Mouse (Mus musculus): ENCODE data around the gene Grk5. TPM values are rescaled to one million over a fixed set of nuclear protein-coding genes. Genes with fewer than 3 reads are reported as not detected.

Grk5 gene
- polyA plus RNA-seq, 1 experiment from 2014 or later, result 0.47 TPM

DNA sequence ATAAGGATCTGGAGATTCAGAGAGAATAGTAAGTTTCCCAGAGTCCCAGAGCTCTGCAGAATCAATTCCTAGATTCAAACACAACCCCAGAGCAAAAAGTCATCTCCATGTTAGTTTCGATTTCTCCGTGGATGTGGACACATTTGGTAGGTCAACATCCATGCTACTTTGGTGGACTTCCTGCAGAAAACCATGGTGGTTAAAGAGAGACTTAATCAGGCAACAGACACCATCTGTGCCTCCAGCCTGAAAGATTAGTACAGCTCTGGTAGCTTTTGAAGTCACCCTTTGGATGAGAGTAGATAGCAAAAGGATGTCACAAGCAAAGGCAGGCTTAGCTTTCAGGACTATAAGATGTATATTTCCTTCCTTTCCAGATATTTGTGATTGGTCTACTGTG, 111.4 kb downstream of the Grk5 start:
- ATAC-seq, result no peak
- H3K36me3 ChIP-seq (replicated peaks; ENCODE audit: insufficient read depth, low read length), result no peaks in the 10 kb centered on the region
- DNase-seq, result no peak
- H3K4me3 ChIP-seq (ENCODE audit: low read depth, low read length), result no peak overlapping the region
- no peaks in the 10 kb centered on the region for H3K27me3 ChIP-seq (ENCODE audit: insufficient read depth, low read length)
- TF ChIP-seq CTCF (IDR thresholded peaks at IDR 0.05; ENCODE audit: low read depth) (no peak), EP300 (IDR thresholded peaks at IDR 0.05; ENCODE audit: low read depth) (no peak)
- H3K4me1 ChIP-seq (ENCODE audit: insufficient read depth), result no peaks in the 10 kb centered on the region
- no peak overlapping the region for H3K27ac ChIP-seq (ENCODE audit: low read depth)
- 88% methylated on average over 2 of the region's 2 CpGs for WGBS (ENCODE audit: insufficient replicate concordance)
- H3K4me2 ChIP-seq (ENCODE audit: low read depth, low read length), result no peak overlapping the region
- no peaks in the 10 kb centered on the region for H3K9me3 ChIP-seq (ENCODE audit: low read length)
- H3K9ac ChIP-seq (replicated peaks), result no peak overlapping the region

DNA sequence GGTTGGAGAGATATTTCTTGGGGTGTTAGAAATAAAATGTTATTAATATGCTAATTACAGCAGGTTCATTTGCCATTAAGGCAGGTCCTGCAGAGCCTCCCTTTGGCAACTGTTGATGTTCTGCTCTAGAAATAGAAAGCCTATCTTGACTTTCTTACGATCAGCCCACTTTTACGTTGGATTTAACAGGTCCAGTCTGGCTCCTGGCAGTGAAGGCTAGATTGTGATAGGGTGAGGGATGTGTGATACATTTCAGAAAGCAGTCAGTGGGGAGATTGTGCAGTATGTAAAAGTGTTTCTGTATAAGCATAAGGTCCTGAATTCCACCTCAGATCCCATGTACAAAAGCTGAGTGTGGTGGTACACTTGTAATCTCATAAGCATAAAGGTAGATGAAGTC, 119.7 kb downstream of the Grk5 start:
- Histone ChIP-seq H3K27me3 (ENCODE audit: insufficient read depth, low read length) (no peaks in the 10 kb centered on the region), H3K36me3 (replicated peaks; ENCODE audit: insufficient read depth, low read length) (no peaks in the 10 kb centered on the region), H3K4me2 (ENCODE audit: low read depth, low read length) (no peak overlapping the region), H3K4me3 (ENCODE audit: low read depth, low read length) (no peak overlapping the region), H3K4me1 (ENCODE audit: insufficient read depth) (no peaks in the 10 kb centered on the region), H3K9me3 (ENCODE audit: low read length) (no peaks in the 10 kb centered on the region), H3K9ac (replicated peaks) (no peak overlapping the region), H3K27ac (ENCODE audit: low read depth) (no peak overlapping the region)
- 75% methylated on average over 2 of the region's 2 CpGs for WGBS (ENCODE audit: insufficient replicate concordance)
- ATAC-seq, result no peak
- DNase-seq, result no peak
- no peak for TF ChIP-seq EP300 (IDR thresholded peaks at IDR 0.05; ENCODE audit: low read depth)
- TF ChIP-seq CTCF (IDR thresholded peaks at IDR 0.05; ENCODE audit: low read depth), result no peak

DNA sequence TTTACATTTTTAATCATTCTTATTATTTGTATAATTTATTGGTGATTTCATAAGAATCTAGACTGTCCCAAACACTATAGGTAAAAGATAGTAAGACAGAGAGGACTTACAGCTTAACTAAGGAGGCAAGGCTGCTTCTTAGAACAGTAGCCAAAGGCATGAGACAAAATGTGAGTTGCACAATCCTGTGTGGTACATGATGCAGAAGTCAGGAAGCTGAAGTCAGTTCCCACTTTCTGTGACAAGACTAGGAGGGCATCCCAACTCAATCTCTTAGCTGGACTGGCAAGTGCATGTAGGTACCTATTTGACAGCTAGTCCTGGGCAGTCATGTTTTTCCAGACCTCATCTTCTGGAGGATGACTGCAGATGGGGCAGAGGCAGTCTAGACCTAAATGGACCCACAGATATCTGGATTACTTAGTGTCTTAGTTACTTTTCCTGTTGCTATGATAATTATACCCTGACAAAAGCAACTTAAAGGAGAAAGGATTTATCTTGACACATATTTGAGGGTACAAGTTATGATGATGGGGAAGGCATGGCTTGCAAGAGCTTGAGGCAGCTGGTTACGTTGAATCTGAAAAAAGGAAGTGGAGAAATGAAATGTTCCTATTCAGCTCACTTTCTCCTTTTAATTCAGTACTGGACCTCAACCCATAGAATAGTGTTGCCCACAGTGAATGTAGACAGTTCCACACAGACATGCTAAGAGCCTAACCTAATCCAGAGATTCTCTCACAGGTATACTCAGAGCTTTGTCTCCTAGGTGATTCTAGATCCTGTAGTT, 128.1 kb downstream of the Grk5 start:
- H3K9me3 ChIP-seq (ENCODE audit: low read length), result no peaks in the 10 kb centered on the region
- H3K4me2 ChIP-seq (ENCODE audit: low read depth, low read length), result no peak overlapping the region
- 40% methylated on average over 1 of the region's 1 CpGs for WGBS (ENCODE audit: insufficient replicate concordance)
- no peaks in the 10 kb centered on the region for H3K36me3 ChIP-seq (replicated peaks; ENCODE audit: insufficient read depth, low read length)
- no peak overlapping the region for H3K27ac ChIP-seq (ENCODE audit: low read depth)
- TF ChIP-seq CTCF (IDR thresholded peaks at IDR 0.05; ENCODE audit: low read depth) (no peak), EP300 (IDR thresholded peaks at IDR 0.05; ENCODE audit: low read depth) (no peak)
- no peak overlapping the region for H3K9ac ChIP-seq (replicated peaks)
- ATAC-seq (no peak), DNase-seq (no peak)
- no peaks in the 10 kb centered on the region for H3K27me3 ChIP-seq (ENCODE audit: insufficient read depth, low read length)
- H3K4me1 ChIP-seq (ENCODE audit: insufficient read depth), result no peaks in the 10 kb centered on the region
- H3K4me3 ChIP-seq (ENCODE audit: low read depth, low read length), result no peak overlapping the region

DNA sequence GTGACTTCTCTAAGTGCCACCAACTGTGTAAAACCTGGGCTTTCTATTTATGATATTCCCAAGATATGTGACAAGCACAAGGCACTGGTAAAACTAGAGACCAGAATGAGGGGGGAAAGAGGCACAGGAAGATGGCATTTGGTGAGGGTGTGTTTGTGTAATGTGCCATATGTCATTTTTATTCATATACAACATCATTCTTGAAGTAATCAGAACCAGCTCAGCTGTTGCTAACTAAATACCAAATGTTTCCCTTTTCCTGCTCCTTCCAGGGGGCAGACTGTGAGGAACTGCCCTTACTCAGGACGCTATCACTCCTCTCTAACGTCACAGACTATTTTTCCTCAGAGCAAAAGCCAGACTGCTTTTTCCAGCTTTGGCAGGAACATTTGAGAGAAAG, 132.0 kb downstream of the Grk5 start:
- TF ChIP-seq CTCF (IDR thresholded peaks at IDR 0.05; ENCODE audit: low read depth) (no peak), EP300 (IDR thresholded peaks at IDR 0.05; ENCODE audit: low read depth) (no peak)
- no peak overlapping the region for H3K9ac ChIP-seq (replicated peaks)
- no peaks in the 10 kb centered on the region for H3K36me3 ChIP-seq (replicated peaks; ENCODE audit: insufficient read depth, low read length)
- H3K4me3 ChIP-seq (ENCODE audit: low read depth, low read length), result no peak overlapping the region
- no peak overlapping the region for H3K4me2 ChIP-seq (ENCODE audit: low read depth, low read length)
- DNase-seq (no peak), ATAC-seq (no peak)
- H3K27me3 ChIP-seq (ENCODE audit: insufficient read depth, low read length), result no peaks in the 10 kb centered on the region
- H3K9me3 ChIP-seq (ENCODE audit: low read length), result no peaks in the 10 kb centered on the region
- 67% methylated on average over 2 of the region's 2 CpGs for WGBS (ENCODE audit: insufficient replicate concordance)
- H3K27ac ChIP-seq (ENCODE audit: low read depth), result no peak overlapping the region
- H3K4me1 ChIP-seq (ENCODE audit: insufficient read depth), result no peaks in the 10 kb centered on the region

DNA sequence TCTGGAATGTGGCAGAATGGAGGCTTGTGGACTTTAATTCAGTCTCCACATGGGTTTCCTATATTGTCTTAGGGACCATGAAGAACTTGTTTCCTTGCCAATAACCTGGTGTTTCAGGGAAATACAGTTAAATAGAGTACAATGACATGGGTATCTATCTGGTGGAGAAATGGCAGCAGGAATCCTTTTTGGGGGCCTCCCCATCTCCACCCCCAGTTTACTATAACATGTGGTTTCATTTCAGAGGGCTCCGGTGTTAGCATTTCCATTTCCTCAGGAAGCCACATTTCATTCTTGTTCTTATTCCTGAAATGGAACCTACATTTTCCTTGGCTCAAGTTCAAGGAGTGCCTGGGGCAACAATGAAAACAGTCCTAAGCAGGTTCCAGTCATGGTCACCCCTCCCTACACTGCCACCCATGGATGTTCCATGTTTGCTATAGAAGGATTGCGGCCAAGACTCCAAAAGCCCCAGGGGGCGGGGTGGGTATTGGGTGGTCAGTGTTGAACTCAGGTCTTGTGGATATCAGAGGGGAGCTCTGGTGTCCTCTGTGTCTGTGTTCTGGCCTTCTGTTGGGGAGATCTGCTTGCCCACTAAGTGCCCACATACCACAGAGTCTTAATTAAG, 132.5 kb downstream of the Grk5 start:
- Histone ChIP-seq H3K4me2 (ENCODE audit: low read depth, low read length) (no peak overlapping the region), H3K4me1 (ENCODE audit: insufficient read depth) (no peaks in the 10 kb centered on the region), H3K9me3 (ENCODE audit: low read length) (no peaks in the 10 kb centered on the region), H3K27ac (ENCODE audit: low read depth) (no peak overlapping the region), H3K27me3 (ENCODE audit: insufficient read depth, low read length) (no peaks in the 10 kb centered on the region), H3K9ac (replicated peaks) (no peak overlapping the region), H3K36me3 (replicated peaks; ENCODE audit: insufficient read depth, low read length) (no peaks in the 10 kb centered on the region), H3K4me3 (ENCODE audit: low read depth, low read length) (no peak overlapping the region)
- 81% methylated on average over 3 of the region's 3 CpGs for WGBS (ENCODE audit: insufficient replicate concordance)
- DNase-seq (no peak), ATAC-seq (no peak)
- TF ChIP-seq EP300 (IDR thresholded peaks at IDR 0.05; ENCODE audit: low read depth) (no peak), CTCF (IDR thresholded peaks at IDR 0.05; ENCODE audit: low read depth) (no peak)

DNA sequence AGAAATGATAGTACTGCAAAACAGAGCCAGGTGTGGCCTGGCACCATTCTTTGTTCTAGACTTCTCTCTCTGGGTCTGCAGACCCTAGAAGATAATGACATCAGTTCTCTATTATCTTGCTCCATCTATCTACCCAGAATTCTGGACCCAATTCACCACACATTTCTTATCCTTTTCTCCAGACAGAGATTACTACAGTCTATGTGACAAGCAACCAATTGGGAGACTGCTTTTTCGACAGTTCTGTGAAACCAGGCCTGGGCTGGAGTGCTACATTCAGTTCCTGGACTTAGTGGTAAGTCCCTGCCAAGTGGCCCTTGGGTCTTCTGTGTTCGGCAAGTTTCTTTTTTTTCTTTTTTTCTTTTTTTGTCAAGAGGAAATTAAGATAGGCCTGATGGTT, 142.0 kb downstream of the Grk5 start:
- WGBS (ENCODE audit: insufficient replicate concordance), result 48% methylated on average over 2 of the region's 2 CpGs

More for the DNA sequence above, 142.0 kb downstream of the Grk5 start:
- Histone ChIP-seq H3K4me3 (ENCODE audit: low read depth, low read length) (no peak overlapping the region), H3K27ac (ENCODE audit: low read depth) (no peak overlapping the region), H3K27me3 (ENCODE audit: insufficient read depth, low read length) (no peaks in the 10 kb centered on the region), H3K4me2 (ENCODE audit: low read depth, low read length) (no peak overlapping the region), H3K9me3 (ENCODE audit: low read length) (no peaks in the 10 kb centered on the region), H3K36me3 (replicated peaks; ENCODE audit: insufficient read depth, low read length) (no peaks in the 10 kb centered on the region), H3K4me1 (ENCODE audit: insufficient read depth) (no peaks in the 10 kb centered on the region), H3K9ac (replicated peaks) (no peak overlapping the region)
- no peak for ATAC-seq
- no peak for DNase-seq
- TF ChIP-seq EP300 (IDR thresholded peaks at IDR 0.05; ENCODE audit: low read depth) (no peak), CTCF (IDR thresholded peaks at IDR 0.05; ENCODE audit: low read depth) (no peak)
